Mouse (Mus musculus): ENCODE results near the gene Mrpl40. TPM values are rescaled to one million over a fixed set of nuclear protein-coding genes. Genes with fewer than 3 reads are reported as not detected.
"Not testable (repeated sequence)": the region's sequence is repeated elsewhere in the genome, so short reads cannot be mapped to it uniquely, and the experiment has no call there.

Mrpl40 gene
- total RNA-seq, 2 experiments from 2014 or later, result 28.3 to 31.7 TPM

- no peak for TF ChIP-seq CTCF (conservative IDR thresholded peaks at IDR 0.05)
- H3K27ac ChIP-seq, result no peak overlapping the region
- DNase-seq (ENCODE audit: low spot score in 2 of 2), result no peak
- no peak overlapping the region for H3K4me3 ChIP-seq
Measured at GRCm38 (mm10) chr16:18860186-18860585, 16.5 kb downstream of the Mrpl40 start.

GRCm38 (mm10) chr16:18858551-18858950, 18.1 kb downstream of the Mrpl40 start:
- H3K27ac ChIP-seq, result no peak overlapping the region
- peak; percentile 67 to 68 for DNase-seq (ENCODE audit: low spot score in 2 of 2)
- H3K4me3 ChIP-seq, result no peak overlapping the region
- peak; percentile 85 for TF ChIP-seq CTCF (conservative IDR thresholded peaks at IDR 0.05)

GRCm38 (mm10) chr16:18849521-18850190, 27.0 kb downstream of the Mrpl40 start:
- not testable (repeated sequence) for H3K27ac ChIP-seq; DNase-seq (ENCODE audit: low spot score in 2 of 2); H3K4me3 ChIP-seq

DNA sequence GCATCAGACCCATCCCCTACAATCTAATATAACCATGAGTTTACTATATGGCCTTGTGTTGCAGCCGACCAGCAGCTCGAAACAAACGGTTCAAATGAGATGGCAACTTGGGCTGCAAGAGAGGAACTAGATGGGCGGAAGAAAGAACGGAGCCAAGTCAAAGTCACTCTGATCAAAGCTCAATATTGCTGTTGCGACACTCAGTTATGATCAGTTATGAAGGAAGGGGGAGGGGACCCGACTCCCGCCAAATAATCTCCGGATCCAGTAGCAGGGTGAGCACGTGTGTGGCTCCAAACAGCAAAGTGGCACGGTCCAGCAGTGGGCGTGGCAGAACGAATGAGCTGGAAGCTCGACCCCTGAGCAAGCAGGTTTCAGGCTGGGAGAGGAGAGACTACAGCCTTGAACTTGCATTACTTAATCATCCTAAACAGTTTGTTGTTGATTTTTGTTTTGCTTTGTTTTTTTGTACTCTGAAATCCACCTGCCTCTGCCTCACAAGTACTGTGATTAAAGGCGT, 30.3 kb downstream of the Mrpl40 start:
- Histone ChIP-seq H3K27ac (no peak overlapping the region), H3K4me3 (no peak overlapping the region)
- DNase-seq (ENCODE audit: low spot score in 2 of 2), result no peak
- no peak for TF ChIP-seq CTCF (conservative IDR thresholded peaks at IDR 0.05)

DNA sequence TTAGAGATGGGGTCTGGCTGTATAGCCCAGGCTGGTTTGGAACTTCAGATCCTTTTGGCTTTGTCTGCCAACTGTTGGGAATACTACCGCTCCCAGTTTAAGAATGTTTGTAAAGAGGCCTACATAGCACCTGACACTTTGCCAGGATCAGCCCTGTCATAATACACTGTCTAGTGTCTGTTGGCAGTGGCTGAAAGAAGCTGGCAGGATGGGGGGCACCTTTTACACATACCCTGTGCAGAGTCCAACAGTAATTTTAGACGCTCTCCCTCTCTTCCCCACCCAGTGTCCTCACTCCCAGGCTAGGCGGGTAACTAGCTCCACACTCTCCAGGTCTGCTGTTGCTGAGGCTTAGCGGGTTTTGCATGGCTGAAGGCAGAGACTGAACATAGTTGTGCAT, 38.3 kb downstream of the Mrpl40 start:
- TF ChIP-seq CTCF (conservative IDR thresholded peaks at IDR 0.05), result no peak
- no peak overlapping the region for H3K27ac ChIP-seq
- no peak overlapping the region for H3K4me3 ChIP-seq
- no peak for DNase-seq (ENCODE audit: low spot score in 2 of 2)

DNA sequence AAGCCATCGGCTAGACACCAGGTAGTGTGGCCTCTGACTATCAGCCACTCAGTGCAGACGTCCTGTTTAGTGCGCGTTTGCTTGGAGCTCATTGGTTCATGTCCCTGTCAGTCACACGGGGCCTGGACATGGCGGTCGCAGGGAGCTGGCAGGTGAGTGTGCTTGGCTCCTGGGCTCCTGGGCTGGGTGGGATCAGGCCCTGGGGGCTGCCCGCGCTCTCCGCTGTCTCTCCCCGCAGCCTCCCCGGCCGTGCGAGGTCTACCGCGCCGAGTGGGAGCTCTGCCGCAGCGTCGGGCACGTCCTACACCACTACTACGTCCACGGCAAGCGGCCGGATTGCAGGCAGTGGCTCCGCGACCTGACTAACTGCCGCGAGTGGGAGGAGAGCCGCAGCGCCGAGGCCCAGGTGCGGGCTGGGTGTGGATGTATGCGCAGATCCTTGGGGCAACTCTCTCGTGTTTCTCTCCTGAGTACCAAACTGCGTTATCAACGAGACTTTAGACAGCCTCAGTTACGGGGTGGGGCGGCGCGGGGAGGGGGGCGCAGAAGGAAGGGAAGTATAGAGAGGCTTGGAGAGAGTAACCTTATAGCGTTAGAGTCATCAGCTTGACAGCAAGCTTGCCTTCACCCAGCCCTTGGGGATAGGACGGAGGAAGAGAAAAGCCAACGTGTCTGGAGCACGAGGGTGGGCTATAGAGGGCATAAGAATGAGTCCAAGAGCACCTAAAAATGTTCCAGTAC, 40.0 kb downstream of the Mrpl40 start, which contains the start of the genes 2510002D24Rik and Gm28539:
Gene 2510002D24Rik, plus strand, starts transcription at position 111 of the 741 bp plus-strand sequence.
Gene Gm28539, plus strand, starts transcription at position 117 of the 741 bp plus-strand sequence.
- peak; percentile 91 to 92 for DNase-seq (ENCODE audit: low spot score in 2 of 2)
- H3K27ac ChIP-seq, result peak within 1 kb of the TSS; percentile 91
- peak within 1 kb of the TSS; percentile 97 for H3K4me3 ChIP-seq
- no peak for TF ChIP-seq CTCF (conservative IDR thresholded peaks at IDR 0.05)

GRCm38 (mm10) chr16:18836073-18836467, 40.6 kb downstream of the Mrpl40 start:
- Histone ChIP-seq H3K4me3 (peak overlapping the region; percentile 97), H3K27ac (no peak overlapping the region)
- no peak for DNase-seq (ENCODE audit: low spot score in 2 of 2)
- TF ChIP-seq CTCF (conservative IDR thresholded peaks at IDR 0.05), result no peak

GRCm38 (mm10) chr16:18833486-18833885, 43.2 kb downstream of the Mrpl40 start:
- no peak for DNase-seq (ENCODE audit: low spot score in 2 of 2)
- Histone ChIP-seq H3K27ac (no peak overlapping the region), H3K4me3 (no peak overlapping the region)
- TF ChIP-seq CTCF (conservative IDR thresholded peaks at IDR 0.05), result peak; percentile 62

GRCm38 (mm10) chr16:18829102-18829501, 47.6 kb downstream of the Mrpl40 start:
- no peak for TF ChIP-seq CTCF (conservative IDR thresholded peaks at IDR 0.05)
- DNase-seq (ENCODE audit: low spot score in 2 of 2), result no peak
- Histone ChIP-seq H3K27ac (no peak overlapping the region), H3K4me3 (no peak overlapping the region)

DNA sequence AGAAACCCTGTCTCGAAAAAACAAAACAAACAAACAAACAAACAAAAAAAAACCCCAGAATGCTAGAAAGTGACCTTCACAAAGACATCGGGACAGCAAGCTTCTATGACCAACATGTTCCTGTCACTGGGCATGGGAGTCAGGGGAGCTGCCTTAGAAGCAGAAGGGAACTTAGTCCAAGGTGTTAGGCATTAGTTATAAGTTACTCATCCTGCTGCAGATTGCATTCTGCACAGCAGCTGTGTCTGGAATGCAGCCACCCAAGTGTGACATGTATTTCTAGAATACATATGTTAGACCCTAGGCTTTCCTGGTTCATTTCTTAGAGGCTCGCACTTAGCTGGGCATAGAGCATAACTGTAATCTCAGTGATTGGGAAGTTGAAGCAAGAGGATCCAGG, 48.0 kb downstream of the Mrpl40 start:
- Histone ChIP-seq H3K4me3 (no peak overlapping the region), H3K27ac (no peak overlapping the region)
- DNase-seq (ENCODE audit: low spot score in 2 of 2), result no peak
- TF ChIP-seq CTCF (conservative IDR thresholded peaks at IDR 0.05), result no peak

- DNase-seq (ENCODE audit: low spot score in 2 of 2), result peak; percentile 57 to 73
- peak overlapping the region; percentile 73 for H3K27ac ChIP-seq
- H3K4me3 ChIP-seq, result no peak overlapping the region
- TF ChIP-seq CTCF (conservative IDR thresholded peaks at IDR 0.05), result no peak
Measured at GRCm38 (mm10) chr16:18822925-18823324, 53.7 kb downstream of the Mrpl40 start.

- no peak for TF ChIP-seq CTCF (conservative IDR thresholded peaks at IDR 0.05)
- DNase-seq (ENCODE audit: low spot score in 2 of 2), result no peak
- Histone ChIP-seq H3K4me3 (no peak overlapping the region), H3K27ac (peak overlapping the region; percentile 73)
Measured at GRCm38 (mm10) chr16:18822356-18822755, 54.3 kb downstream of the Mrpl40 start.

Other genes starting within 250 kb of the Mrpl40 start
- gene Sept5, start 246.9 kb downstream of the Mrpl40 start, total RNA-seq (2021), result 100 to 1,000 TPM; 560 to 619 TPM
- 10 to 100 TPM; 41.6 to 44.3 TPM for gene Cldn5, start 100.0 kb downstream of the Mrpl40 start, total RNA-seq (2021)
- gene Ufd1, start 65.1 kb downstream of the Mrpl40 start, total RNA-seq (2021), result 100 to 1,000 TPM; 111 TPM
- gene Cdc45, start 64.9 kb downstream of the Mrpl40 start, total RNA-seq (2021), result 1 to 10 TPM; 2.3 to 2.8 TPM
- gene 2510002D24Rik, start 40.3 kb downstream of the Mrpl40 start, total RNA-seq (2021), result 10 to 100 TPM; 27.5 to 30.9 TPM
- 10 to 100 TPM in 1 of 2 experiments, 1 to 10 TPM in 1; 1.4 to 10.7 TPM for gene Gm28539, start 40.3 kb downstream of the Mrpl40 start, total RNA-seq (2021)
- 10 to 100 TPM; 83.9 to 86.4 TPM for gene Hira, start 175 bp upstream of the Mrpl40 start, total RNA-seq (2021)

Data from layer of hippocampus, adult 2 months (tissue).